Mouse (Mus musculus) urinary bladder, postnatal 0 days (tissue): ENCODE measurements around the gene Fgf12. TPM values are rescaled to one million over a fixed set of nuclear protein-coding genes. Genes with fewer than 3 reads are reported as not detected.

Experiments used
- microRNA counts: library from miRNA; unstranded; fragments of <30 nt; microRNA quantifications from one replicate; lab custom pipeline; 2016
- microRNA-seq: library from miRNA; unstranded; fragments of <30 nt; microRNA quantifications from one replicate; pipeline ENCODE4, GENCODE M21; 2016
- polyA plus RNA-seq: library from polyadenylated mRNA; unstranded; fragments of >200 nt; fragmentation: Nextera tagmentation; extraction: Ambion mirVana; gene quantifications from 2 replicates; pipeline ENCODE4 v1.2.1, GENCODE M21; 2015

The Fgf12 gene
- 0.94 and 1.3 TPM in 2 replicates for polyA plus RNA-seq

DNA sequence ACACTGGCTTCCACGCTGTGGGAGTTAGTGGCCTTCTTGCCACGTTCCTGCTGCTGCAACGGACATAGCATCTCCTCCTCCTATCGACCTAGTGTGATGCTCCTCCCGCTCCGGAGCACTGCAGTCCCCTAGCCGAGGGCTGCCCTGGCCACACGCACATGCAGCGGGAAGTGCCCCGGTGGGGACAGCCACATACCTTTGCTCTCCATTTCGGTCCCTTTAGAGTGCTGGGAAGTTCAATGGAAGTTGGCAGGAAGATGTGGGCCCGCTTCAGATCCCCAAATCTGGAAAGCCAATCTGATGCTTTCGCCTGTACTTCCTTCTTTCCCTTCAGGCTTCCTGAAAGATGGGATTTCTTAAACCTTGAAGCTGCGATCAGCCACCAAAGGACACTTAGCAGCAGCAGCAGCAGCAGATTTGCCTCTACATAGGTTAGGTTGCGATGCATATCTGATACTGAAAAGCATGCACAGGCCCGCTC lies at the start of gene Fgf12:
Gene Fgf12, minus strand, starts transcription at position 431 of the 481 bp plus-strand sequence.

MicroRNAs within 50 kb of the gene (microRNA counts, 519-probe panel; counts per million panel counts)
- microRNA mmu-miR-690 (lab: Ali Mortazavi, UCI), result not detected

Small RNAs within 50 kb of the gene (microRNA-seq; reads per million reads assigned to microRNA genes)
- not detected for gene Mir690

Other genes starting within 250 kb of the Fgf12 start
- 4.6 and 6.5 TPM in 2 replicates for gene Mb21d2, start 176.6 kb upstream of the Fgf12 start, polyA plus RNA-seq